Mouse (Mus musculus) brain, embryonic 14.5 days (tissue): Measurements from ENCODE around the gene Olfr1229.

ENCODE experiments used
- CTCF ChIP-seq: fragments of 200-500 bp; IDR thresholded peaks from 2 replicates; pipeline ENCODE4 v1.5.1; 2012; ENCODE audit warnings: inconsistent platforms, mild to moderate bottlenecking, moderate library complexity, borderline replicate concordance; ENCODE audit not compliant: insufficient read depth, insufficient read length; ENCODE audit errors: extremely low read depth
- POLR2A ChIP-seq: fragments of 200-500 bp; IDR thresholded peaks from 2 replicates; pipeline ENCODE4 v1.6.1; 2012; ENCODE audit warnings: mild to moderate bottlenecking, inconsistent platforms, borderline replicate concordance; ENCODE audit not compliant: poor library complexity, insufficient read depth, insufficient read length, severe bottlenecking; ENCODE audit errors: extremely low read depth

GRCm38 (mm10) chr2:89297168-89297567 lies 9.4 kb upstream of the Olfr1229 start, which contains the start of gene Olfr1230:
- TF ChIP-seq CTCF: no peak
- TF ChIP-seq POLR2A: no peak
